17 mouse cellular contexts compared by ENCODE assay signal in genomic region chr15:80598750-80599149, GRCm38 (mm10). TPM values are rescaled to one million over a fixed set of nuclear protein-coding genes. Genes with fewer than 3 reads are reported as not detected.
DNase-seq lines count a peak whose midpoint lies in the region; ATAC-seq and TF ChIP-seq lines count a peak whose summit lies in the region.
"Had no signal": no experiment of that assay in that cellular context is flagged by ENCODE, and none has a peak within 500 bp of the region (broad histone marks: within the 10 kb centered on the region; RNA-seq: fewer than 3 reads in every experiment).

No protein-coding gene starts in this region.

- H3K9ac ChIP-seq in kidney, embryonic 14.5 days (ENCODE audit: low read depth, low read length): no peak overlapping the region
- no peak overlapping the region for H3K9ac ChIP-seq in stomach, embryonic 15.5 days
- no peak overlapping the region for H3K9ac ChIP-seq in stomach, postnatal 0 days (ENCODE audit: low read length)
- no peak overlapping the region for H3K9ac ChIP-seq in stomach, embryonic 16.5 days (ENCODE audit: low read length)
- H3K9ac ChIP-seq: embryonic facial prominence, embryonic 15.5 days; hindbrain, embryonic 12.5 days; midbrain, embryonic 12.5 days had no signal

- WGBS in kidney, embryonic 14.5 days: 61% methylated on average over 12 of the region's 12 CpGs
- 70% methylated on average over 12 of the region's 12 CpGs for WGBS in stomach, embryonic 15.5 days
- 61% methylated on average over 12 of the region's 12 CpGs for WGBS in stomach, postnatal 0 days
- WGBS in stomach, embryonic 16.5 days: 59% methylated on average over 12 of the region's 12 CpGs

- no peak for DNase-seq in kidney, postnatal 10 days
- no peak for DNase-seq in stomach, postnatal 0 days (ENCODE audit: low spot score)
- no peak for DNase-seq in left cerebral cortex, adult 18-20 months (ENCODE audit: low spot score in 2 of 2)
- DNase-seq: right cerebral cortex, adult 18-20 months; thymus, postnatal 14 days had no signal

- H3K36me3 ChIP-seq in erythroblast, embryonic 14.5 days (ENCODE audit: control insufficient read depth): no peaks in the 10 kb centered on the region
- no peaks in the 10 kb centered on the region for H3K36me3 ChIP-seq in kidney, embryonic 14.5 days (ENCODE audit: control insufficient read depth, insufficient read depth, low read length)
- no peaks in the 10 kb centered on the region for H3K36me3 ChIP-seq in stomach, embryonic 15.5 days
- no peaks in the 10 kb centered on the region for H3K36me3 ChIP-seq in stomach, postnatal 0 days (ENCODE audit: control insufficient read depth, insufficient read depth, low read length)
- no peaks in the 10 kb centered on the region for H3K36me3 ChIP-seq in stomach, embryonic 16.5 days (ENCODE audit: control insufficient read depth, insufficient read depth, low read length)
- H3K36me3 ChIP-seq: embryonic facial prominence, embryonic 15.5 days; G1E; hindbrain, embryonic 12.5 days; midbrain, embryonic 12.5 days had no signal

- no peaks in the 10 kb centered on the region for H3K9me3 ChIP-seq in erythroblast, embryonic 14.5 days (ENCODE audit: control insufficient read depth, low read length)
- H3K9me3 ChIP-seq in kidney, embryonic 14.5 days (ENCODE audit: control insufficient read depth, low read length): no peaks in the 10 kb centered on the region
- no peaks in the 10 kb centered on the region for H3K9me3 ChIP-seq in stomach, embryonic 15.5 days
- no peaks in the 10 kb centered on the region for H3K9me3 ChIP-seq in stomach, postnatal 0 days (ENCODE audit: control insufficient read depth, low read length)
- H3K9me3 ChIP-seq in stomach, embryonic 16.5 days (replicated peaks; ENCODE audit: control insufficient read depth, low read length): no peaks in the 10 kb centered on the region
- H3K9me3 ChIP-seq: embryonic facial prominence, embryonic 15.5 days; G1E; hindbrain, embryonic 12.5 days; midbrain, embryonic 12.5 days had no signal

- no peak for TF ChIP-seq CTCF in stomach, postnatal 0 days (IDR thresholded peaks at IDR 0.05; ENCODE audit: low read depth)

- no peak for ATAC-seq in erythroblast, adult 5-6 weeks (replicated peaks; ENCODE audit: low FRiP score, poor library complexity, severe bottlenecking)
- no peak for ATAC-seq in kidney, embryonic 14.5 days (ENCODE audit: low FRiP score, low TSS enrichment)
- ATAC-seq in stomach, embryonic 15.5 days (ENCODE audit: insufficient read depth, low FRiP score, low read depth): no peak
- no peak for ATAC-seq in stomach, postnatal 0 days (ENCODE audit: low FRiP score, low TSS enrichment)
- no peak for ATAC-seq in stomach, embryonic 16.5 days (ENCODE audit: insufficient read depth, low FRiP score)
- ATAC-seq: forebrain, embryonic 16.5 days had no signal

- H3K4me1 ChIP-seq in erythroblast, embryonic 14.5 days (ENCODE audit: control insufficient read depth): peaks cover 26% of the 10 kb centered on the region
- peaks cover 8% of the 10 kb centered on the region; the same call in 1 of the 2 replicates for H3K4me1 ChIP-seq in kidney, embryonic 14.5 days (ENCODE audit: control insufficient read depth, insufficient read depth, low read length)
- no peaks in the 10 kb centered on the region for H3K4me1 ChIP-seq in stomach, embryonic 15.5 days
- H3K4me1 ChIP-seq in stomach, postnatal 0 days (replicated peaks; ENCODE audit: control insufficient read depth, insufficient read depth): 0 out of 2 replicates have a peak, but pooled peaks cover 2% of the 10 kb centered on the region
- H3K4me1 ChIP-seq in stomach, embryonic 16.5 days (ENCODE audit: control insufficient read depth, insufficient read depth, low read length): peaks cover 8% of the 10 kb centered on the region; the same call in 1 of the 2 replicates

- peak overlapping the region; percentile 59 for H3K4me3 ChIP-seq in erythroblast, embryonic 14.5 days (replicated peaks)
- no peak overlapping the region for H3K4me3 ChIP-seq in kidney, embryonic 14.5 days (ENCODE audit: low read length)
- H3K4me3 ChIP-seq in stomach, embryonic 15.5 days (replicated peaks): no peak overlapping the region
- no peak overlapping the region for H3K4me3 ChIP-seq in stomach, postnatal 0 days (ENCODE audit: low read depth, low read length)
- H3K4me3 ChIP-seq in stomach, embryonic 16.5 days (replicated peaks; ENCODE audit: low read length): no peak overlapping the region
- H3K4me3 ChIP-seq: embryonic facial prominence, embryonic 15.5 days; hindbrain, embryonic 12.5 days; midbrain, embryonic 12.5 days had no signal

- no peak overlapping the region for H3K27ac ChIP-seq in kidney, embryonic 14.5 days (ENCODE audit: low read depth, low read length)
- 0 out of 2 replicates have a peak overlapping the region, but pooled peaks have one; percentile 28 for H3K27ac ChIP-seq in stomach, embryonic 15.5 days
- no peak overlapping the region for H3K27ac ChIP-seq in stomach, postnatal 0 days (replicated peaks)
- H3K27ac ChIP-seq in stomach, embryonic 16.5 days (ENCODE audit: low read length): no peak overlapping the region
- H3K27ac ChIP-seq: embryonic facial prominence, embryonic 15.5 days; hindbrain, embryonic 12.5 days; midbrain, embryonic 12.5 days had no signal

- peaks cover 17% of the 10 kb centered on the region for H3K27me3 ChIP-seq in erythroblast, embryonic 14.5 days (ENCODE audit: control insufficient read depth)
- H3K27me3 ChIP-seq in kidney, embryonic 14.5 days (ENCODE audit: control insufficient read depth, insufficient read depth, low read length): no peaks in the 10 kb centered on the region
- no peaks in the 10 kb centered on the region for H3K27me3 ChIP-seq in stomach, embryonic 15.5 days (replicated peaks)
- no peaks in the 10 kb centered on the region; the same call in 1 of the 2 replicates for H3K27me3 ChIP-seq in stomach, postnatal 0 days (ENCODE audit: control insufficient read depth, insufficient read depth, low read length)
- H3K27me3 ChIP-seq in stomach, embryonic 16.5 days (ENCODE audit: control insufficient read depth, insufficient read depth, low read length): no peaks in the 10 kb centered on the region
- H3K27me3 ChIP-seq: embryonic facial prominence, embryonic 15.5 days; hindbrain, embryonic 12.5 days; midbrain, embryonic 12.5 days had no signal

- TF ChIP-seq EP300 in stomach, postnatal 0 days (optimal IDR thresholded peaks at IDR 0.05): no peak

- H3K4me2 ChIP-seq in kidney, embryonic 14.5 days (replicated peaks; ENCODE audit: low read depth, low read length): peak overlapping the region; percentile 27; the same call in 1 of the 2 replicates
- H3K4me2 ChIP-seq in stomach, embryonic 15.5 days: peak overlapping the region; percentile 41
- H3K4me2 ChIP-seq in stomach, postnatal 0 days (replicated peaks; ENCODE audit: low read depth): no peak overlapping the region
- H3K4me2 ChIP-seq in stomach, embryonic 16.5 days (ENCODE audit: low read depth, low read length): peak overlapping the region; percentile 32; the same call in 1 of the 2 replicates
- H3K4me2 ChIP-seq: embryonic facial prominence, embryonic 15.5 days; hindbrain, embryonic 12.5 days; midbrain, embryonic 12.5 days had no signal

RNA-seq across cellular contexts. Expression of gene Grap2, which starts 26.4 kb away (rescaled TPM):
- polyA plus RNA-seq in erythroblast, embryonic 14.5 days (2012): 14.0 and 16.9 TPM in 2 replicates
- 138 and 159 TPM in 2 replicates for total RNA-seq in erythroblast, adult 5-6 weeks (2015; ENCODE audit: low replicate concordance)
- 126 and 164 TPM in 2 replicates for total RNA-seq in erythroblast, adult 5-6 weeks (2017; ENCODE audit: low replicate concordance)
- polyA plus RNA-seq in kidney, embryonic 14.5 days (2014; fragmentation: Nextera tagmentation; extraction: Ambion mirVana): 0.84 and 1.3 TPM in 2 replicates
- polyA plus RNA-seq in stomach, embryonic 15.5 days (2015; fragmentation: Nextera tagmentation; extraction: Ambion mirVana): 0.83 and 1.3 TPM in 2 replicates
- polyA plus RNA-seq in stomach, postnatal 0 days (2015; fragmentation: Nextera tagmentation; extraction: Ambion mirVana): 0.15 and 0.22 TPM in 2 replicates
- 0.74 and 1.3 TPM in 2 replicates for polyA plus RNA-seq in stomach, embryonic 16.5 days (2015; fragmentation: Nextera tagmentation; extraction: Ambion mirVana)
- total RNA-seq in left cerebral cortex, adult 18-20 months (2021): under 1 TPM; 0.33 to 0.56 TPM
- polyA plus RNA-seq: forebrain, embryonic 16.5 days had no signal

RNA-seq across cellular contexts. Expression of gene Enthd1, which starts 33.8 kb away (rescaled TPM):
- polyA plus RNA-seq in erythroblast, embryonic 14.5 days (2012): 0.05 TPM in 1 of 2 replicates, not detected in the other
- not detected in 2 replicates for total RNA-seq in erythroblast, adult 5-6 weeks (2015; ENCODE audit: low replicate concordance)
- not detected in 2 replicates for total RNA-seq in erythroblast, adult 5-6 weeks (2017; ENCODE audit: low replicate concordance)
- not detected in 2 replicates for polyA plus RNA-seq in kidney, embryonic 14.5 days (2014; fragmentation: Nextera tagmentation; extraction: Ambion mirVana)
- not detected in 2 replicates for polyA plus RNA-seq in stomach, embryonic 15.5 days (2015; fragmentation: Nextera tagmentation; extraction: Ambion mirVana)
- not detected in 2 replicates for polyA plus RNA-seq in stomach, postnatal 0 days (2015; fragmentation: Nextera tagmentation; extraction: Ambion mirVana)
- not detected in 2 replicates for polyA plus RNA-seq in stomach, embryonic 16.5 days (2015; fragmentation: Nextera tagmentation; extraction: Ambion mirVana)
- not detected for total RNA-seq in left cerebral cortex, adult 18-20 months (2021)
- total RNA-seq: adrenal gland, postnatal 4 days; gastrocnemius, postnatal 10 days had no signal
- polyA plus RNA-seq: embryonic facial prominence, embryonic 15.5 days; forebrain, embryonic 16.5 days; G1E; hindbrain, embryonic 12.5 days; midbrain, embryonic 12.5 days had no signal
